Comparison of ENCODE assay signal across 24 mouse cellular contexts in genomic region chr4:150096309-150096708, GRCm38 (mm10). TPM values are rescaled to one million over a fixed set of nuclear protein-coding genes. Genes with fewer than 3 reads are reported as not detected.
"Had no signal": no experiment of that assay in that cellular context is flagged by ENCODE, and none has a peak within 500 bp of the region (broad histone marks: within the 10 kb centered on the region; RNA-seq: fewer than 3 reads in every experiment).

No protein-coding gene starts in this region.

- H3K27me3 ChIP-seq: neural tube, embryonic 13.5 days had no signal

- H3K9me3 ChIP-seq: midbrain, embryonic 10.5 days; midbrain, embryonic 12.5 days; neural tube, embryonic 13.5 days; neural tube, embryonic 15.5 days; stomach, embryonic 15.5 days had no signal

- ATAC-seq: midbrain, embryonic 16.5 days had no signal

- H3K4me3 ChIP-seq: midbrain, embryonic 10.5 days; midbrain, embryonic 12.5 days; myocyte; neural tube, embryonic 13.5 days; neural tube, embryonic 15.5 days; stomach, embryonic 15.5 days had no signal

- H3K4me2 ChIP-seq: lung, embryonic 14.5 days; midbrain, embryonic 12.5 days; neural tube, embryonic 13.5 days; neural tube, embryonic 15.5 days; stomach, embryonic 15.5 days had no signal

- H3K27ac ChIP-seq: midbrain, embryonic 10.5 days; midbrain, embryonic 12.5 days; neural tube, embryonic 13.5 days; neural tube, embryonic 15.5 days; stomach, embryonic 15.5 days; stomach, postnatal 0 days had no signal

- DNase-seq: lung, adult 18-20 months; lung, embryonic 14.5 days; lung, postnatal 10 days; lung, postnatal 4 days; midbrain, embryonic 14.5 days; right cerebral cortex, postnatal 14 days; thymus, adult 2 months; thymus, postnatal 25 days; thymus, postnatal 4 days had no signal

- H3K9ac ChIP-seq: lung, embryonic 14.5 days; midbrain, embryonic 12.5 days; neural tube, embryonic 13.5 days; neural tube, embryonic 15.5 days; stomach, embryonic 15.5 days had no signal

- H3K36me3 ChIP-seq: midbrain, embryonic 10.5 days; midbrain, embryonic 12.5 days; neural tube, embryonic 13.5 days; neural tube, embryonic 15.5 days; stomach, embryonic 15.5 days had no signal

RNA-seq across cellular contexts. Expression of gene Slc2a5, which starts 22.8 kb away (rescaled TPM):
- total RNA-seq: megakaryocyte-erythroid progenitor cell, adult 5-6 weeks had no signal

RNA-seq across cellular contexts. Expression of gene Slc2a7, which starts 52.5 kb away (rescaled TPM):
- total RNA-seq: megakaryocyte, adult 5-6 weeks; megakaryocyte-erythroid progenitor cell, adult 5-6 weeks had no signal
- polyA plus RNA-seq: lung, embryonic 14.5 days; lung, embryonic 16.5 days; midbrain, embryonic 10.5 days; midbrain, embryonic 12.5 days; midbrain, embryonic 14.5 days; midbrain, embryonic 16.5 days; myocyte; neural tube, embryonic 11.5 days; neural tube, embryonic 13.5 days; neural tube, embryonic 15.5 days; spleen, adult 2 months; stomach, postnatal 0 days; testis, adult 2 months; urinary bladder, adult 2 months had no signal
